Mouse (Mus musculus) 416B (cell line): Measurements from ENCODE around the gene Arhgap10.

Experiments used
- DNase-seq: peaks from one replicate; pipeline ENCODE4 v3.0.0; 2011; ENCODE audit warnings: low read depth

The Arhgap10 gene

DNA sequence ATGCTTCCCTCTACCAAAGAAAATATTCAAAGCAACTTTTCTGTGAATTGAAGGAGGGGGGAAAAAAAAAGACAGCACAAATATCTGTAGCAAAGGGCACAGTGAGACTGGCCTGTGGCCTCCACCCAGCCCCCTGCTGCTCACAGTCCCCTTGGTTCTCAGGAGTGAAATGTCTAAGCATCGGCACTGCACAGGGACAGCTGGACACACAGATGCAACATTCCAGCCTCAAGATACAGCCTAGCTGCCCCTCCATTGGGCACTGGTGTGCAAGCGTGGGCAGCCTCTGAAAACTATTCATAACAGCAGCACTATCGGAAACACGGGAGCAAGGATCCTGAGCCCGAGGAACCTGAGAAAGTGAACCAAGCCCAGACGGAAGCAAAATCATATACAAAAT, 113.7 kb downstream of the Arhgap10 start:
- DNase-seq: no peak

- DNase-seq: no peak
These were observed 115.8 kb downstream of the Arhgap10 start for GRCm38 (mm10) chr8:77401934-77402333.

- no peak for DNase-seq
These were observed 116.6 kb downstream of the Arhgap10 start for GRCm38 (mm10) chr8:77401140-77401539.

DNA sequence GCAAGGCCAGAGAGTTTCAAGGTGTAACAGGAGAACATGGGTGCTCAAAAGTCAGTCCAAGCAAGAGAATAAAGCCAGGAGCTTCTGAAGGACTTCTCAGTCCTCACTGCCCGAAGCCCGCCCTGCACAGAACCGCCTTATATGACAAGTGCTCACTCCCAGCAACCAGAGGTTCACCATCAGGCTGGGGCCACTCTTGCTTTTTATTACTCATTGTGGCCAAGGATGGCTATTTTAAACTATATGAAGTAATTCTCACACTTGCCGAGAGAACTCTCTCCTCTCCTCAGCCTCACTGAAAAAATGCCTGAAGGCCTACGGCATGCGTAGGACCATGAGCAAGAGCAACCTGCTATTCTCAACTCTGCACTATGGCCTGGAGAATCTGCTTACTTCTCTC, 133.7 kb downstream of the Arhgap10 start:
- no peak for DNase-seq

- DNase-seq: no peak
These were observed 134.1 kb downstream of the Arhgap10 start for GRCm38 (mm10) chr8:77383671-77384070.

DNA sequence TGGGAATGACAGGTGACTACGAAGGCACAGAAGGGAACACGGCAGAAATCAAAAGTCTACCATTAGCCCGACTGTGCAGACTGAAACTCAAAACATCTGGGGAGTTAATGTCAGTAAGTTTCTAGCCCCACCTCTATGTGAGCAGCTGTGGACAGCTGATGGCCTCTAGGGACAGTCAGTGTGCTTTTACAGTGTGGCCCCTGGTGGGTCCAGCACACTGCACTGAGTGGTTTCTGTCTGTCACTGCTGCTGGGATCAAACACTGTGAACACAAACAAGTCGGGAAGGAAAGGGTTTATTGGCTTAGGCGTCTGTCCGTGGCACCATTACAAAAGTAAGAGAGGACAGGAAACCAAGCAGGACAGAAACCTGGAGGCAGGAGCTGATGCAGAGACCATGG, 136.9 kb downstream of the Arhgap10 start:
- DNase-seq: no peak

DNA sequence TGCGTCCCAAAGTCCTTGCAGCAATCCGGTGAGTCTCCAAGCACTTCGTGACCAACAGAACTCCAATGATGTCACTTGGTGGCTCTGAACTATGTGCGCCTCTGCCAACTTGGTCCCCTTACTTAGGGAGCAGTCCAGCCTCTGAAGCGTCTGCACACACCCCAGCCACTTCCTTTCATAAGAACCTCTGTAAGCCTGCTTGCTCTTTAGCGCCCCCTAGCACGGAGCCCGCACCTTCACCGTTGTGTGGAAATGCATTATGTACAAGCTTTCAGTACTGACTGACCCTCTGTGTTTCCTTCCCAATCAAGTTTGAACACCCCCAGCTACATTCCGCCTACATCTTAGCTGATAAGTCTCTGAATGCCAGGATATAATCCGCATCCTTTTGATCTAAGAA, 138.5 kb downstream of the Arhgap10 start:
- peak; percentile 31 for DNase-seq

DNA sequence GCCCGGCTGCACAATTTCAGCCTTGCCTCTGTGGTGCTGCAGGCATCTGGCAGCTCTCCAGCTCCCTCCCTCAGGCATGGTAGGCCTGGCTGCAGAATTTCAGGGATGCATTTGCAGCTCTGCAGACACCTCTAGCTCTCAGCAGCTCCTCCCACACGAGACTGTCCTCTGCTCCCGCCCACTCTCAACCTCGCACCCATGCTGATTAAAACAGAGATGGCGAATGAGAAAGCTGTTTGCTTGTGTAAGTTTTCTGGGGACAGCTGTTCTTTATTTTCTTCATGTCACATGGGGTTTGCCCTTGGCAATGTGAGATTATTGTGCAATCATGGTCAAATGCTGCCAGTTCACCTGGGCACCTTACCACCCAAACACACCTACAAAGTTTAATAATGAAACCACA, 141.3 kb downstream of the Arhgap10 start:
- no peak for DNase-seq

DNA sequence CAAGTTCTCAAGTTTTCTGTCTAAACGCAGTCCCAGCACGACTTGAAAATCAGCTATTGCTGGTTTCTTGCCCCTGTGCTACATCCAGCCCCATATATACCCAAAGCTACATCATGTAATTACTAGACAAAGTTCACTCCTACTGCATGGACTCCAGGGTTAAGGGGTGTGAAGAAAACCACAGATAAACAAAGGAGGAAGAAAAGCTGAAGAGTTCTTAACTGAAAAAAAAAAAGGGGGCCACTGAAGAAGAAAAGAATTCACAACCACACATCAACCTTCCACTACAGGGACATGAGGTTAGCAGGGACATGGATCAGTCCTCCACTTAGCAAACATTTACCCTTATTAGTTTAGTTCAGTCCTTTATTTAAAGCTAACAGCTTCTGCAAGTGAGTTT, 141.8 kb downstream of the Arhgap10 start:
- no peak for DNase-seq

DNA sequence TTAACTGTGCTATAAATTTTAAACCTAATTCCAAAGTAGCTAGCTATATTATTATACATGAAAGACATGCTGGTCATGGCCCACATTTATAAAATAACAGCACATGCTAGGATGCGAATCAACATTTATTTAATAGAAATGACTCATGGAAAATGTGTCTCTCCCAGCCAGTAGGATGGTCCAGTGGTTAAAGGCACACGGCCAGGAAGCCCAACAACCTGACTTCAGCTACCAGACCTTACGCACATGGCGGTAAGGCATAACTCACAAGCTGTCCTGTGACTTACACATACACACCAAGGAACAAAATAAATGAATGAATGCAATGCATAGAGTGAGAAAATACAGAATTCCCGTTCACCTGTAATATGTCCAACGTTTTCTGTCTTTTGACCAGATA, 146.7 kb downstream of the Arhgap10 start:
- DNase-seq: peak; percentile 51

DNA sequence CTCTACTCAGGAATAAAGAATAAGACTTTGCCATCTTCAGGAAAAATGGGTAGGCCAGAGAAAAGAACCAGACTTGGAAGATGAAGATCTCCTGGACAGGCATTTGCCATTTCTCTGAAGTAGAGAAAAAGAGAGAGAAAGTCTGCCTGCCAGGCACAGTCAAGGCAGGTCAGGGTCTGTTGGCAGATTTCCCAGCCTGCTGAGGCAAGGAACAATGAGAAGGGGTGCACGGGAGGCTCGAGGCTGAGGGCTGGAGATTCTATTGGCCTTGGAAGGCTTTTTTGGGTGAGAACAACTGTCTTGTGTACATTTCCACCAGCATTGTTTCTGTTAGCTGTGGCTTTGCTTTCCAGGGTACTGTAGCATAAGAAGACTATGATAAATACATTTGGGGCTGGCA, 147.4 kb downstream of the Arhgap10 start:
- DNase-seq: no peak

DNA sequence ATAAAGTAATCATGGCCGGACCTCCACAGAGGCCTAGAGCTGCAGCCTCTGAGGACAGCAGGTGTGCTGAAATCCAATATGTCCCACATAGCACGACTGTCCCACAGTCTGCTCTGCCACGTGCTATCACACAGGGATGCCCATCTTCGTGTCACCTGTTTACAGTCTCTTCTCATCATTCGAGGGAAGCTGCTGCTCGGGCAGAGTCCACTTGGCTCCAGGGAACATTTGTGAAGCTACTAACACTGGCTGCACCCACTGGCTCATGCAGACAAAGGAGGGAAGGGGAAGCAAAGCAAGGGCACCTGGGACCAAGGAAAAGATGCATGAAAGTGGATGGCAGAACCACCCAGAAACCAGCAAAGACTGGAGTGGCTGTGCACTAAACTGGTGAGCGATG, 148.1 kb downstream of the Arhgap10 start:
- no peak for DNase-seq

GRCm38 (mm10) chr8:77367091-77367490, 150.7 kb downstream of the Arhgap10 start:
- DNase-seq: peak; percentile 56

- DNase-seq: no peak
These were observed 151.3 kb downstream of the Arhgap10 start for GRCm38 (mm10) chr8:77366446-77366845.

- DNase-seq: no peak
These were observed 151.8 kb downstream of the Arhgap10 start for GRCm38 (mm10) chr8:77365990-77366389.

DNA sequence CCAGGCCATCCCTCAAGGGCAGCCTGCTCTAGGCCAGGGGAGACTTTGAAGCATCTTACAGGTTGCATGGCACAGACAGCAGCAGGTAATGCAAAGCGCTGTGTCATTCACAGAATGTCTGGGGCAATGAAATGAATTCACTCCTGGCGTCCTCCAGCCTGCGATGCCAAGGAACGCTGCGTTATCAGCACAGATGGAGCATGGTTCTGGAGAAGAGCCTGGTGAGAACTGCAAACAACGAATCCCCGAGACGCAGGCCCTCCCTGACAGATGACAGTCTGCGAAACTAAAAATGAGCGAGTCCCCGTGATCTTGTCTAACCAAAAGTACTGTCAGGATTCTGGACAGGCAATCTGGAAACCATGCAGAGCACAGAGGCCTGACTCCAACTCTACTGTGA, 153.3 kb downstream of the Arhgap10 start:
- no peak for DNase-seq

- no peak for DNase-seq
These were observed 156.9 kb downstream of the Arhgap10 start for GRCm38 (mm10) chr8:77360853-77361252.

DNA sequence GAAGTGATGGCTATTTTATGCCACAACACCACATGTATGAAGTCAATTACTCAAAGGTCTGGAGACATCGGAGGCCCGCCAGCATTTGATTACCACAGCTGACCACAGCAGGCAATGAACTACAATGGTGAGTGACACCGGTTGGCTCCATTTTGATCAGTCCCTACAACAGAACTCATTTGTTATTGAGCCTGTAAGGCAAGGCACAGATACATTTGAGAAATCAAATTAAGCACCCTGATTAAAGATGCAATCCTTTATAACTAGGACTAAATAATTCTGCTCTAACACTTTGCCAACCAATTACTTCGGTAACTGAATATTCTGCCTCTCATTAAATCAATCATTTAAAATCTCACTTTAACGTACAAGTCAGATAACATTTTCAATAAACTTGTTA, 157.3 kb downstream of the Arhgap10 start:
- DNase-seq: peak; percentile 55

- peak; percentile 10 for DNase-seq
These were observed 160.6 kb downstream of the Arhgap10 start for GRCm38 (mm10) chr8:77357126-77357525.

DNA sequence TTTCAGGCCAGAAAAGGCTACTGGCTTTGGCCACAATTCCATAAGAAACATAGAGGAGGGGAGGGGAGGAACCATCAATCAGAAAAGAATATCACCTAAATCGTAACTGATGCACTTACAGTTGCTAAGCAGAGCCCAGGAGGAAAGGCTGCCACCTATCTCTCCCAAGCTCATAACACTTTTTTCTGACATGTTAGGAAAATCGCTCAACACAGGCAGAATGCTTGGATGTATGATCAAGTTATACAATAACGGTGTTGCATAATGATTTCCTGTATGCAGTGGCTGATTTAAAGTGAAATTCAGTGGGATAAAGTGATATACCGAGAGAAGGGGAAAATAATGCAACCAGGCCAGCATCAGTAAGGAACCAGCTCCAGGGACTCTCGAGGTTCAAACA, 162.4 kb downstream of the Arhgap10 start:
- no peak for DNase-seq

DNA sequence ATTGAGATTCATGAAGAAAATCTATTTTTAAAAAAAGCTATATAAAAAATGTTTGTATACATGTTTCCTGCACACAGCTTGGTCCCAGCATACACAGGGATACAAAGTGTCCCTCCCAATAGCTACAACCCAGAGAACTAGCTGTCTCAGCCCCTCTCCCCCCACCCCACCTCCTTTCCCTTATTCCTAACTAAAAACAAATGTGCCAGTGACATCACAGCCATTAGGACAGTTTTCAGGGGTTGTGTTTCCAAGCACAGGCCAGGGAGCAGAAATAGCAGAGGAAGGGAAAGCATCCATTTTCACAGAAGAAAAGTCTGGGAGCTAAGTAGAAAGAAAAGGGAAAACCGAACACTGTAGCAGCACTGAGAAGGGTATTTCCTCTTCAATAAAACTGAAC, 163.6 kb downstream of the Arhgap10 start:
- DNase-seq: no peak

DNA sequence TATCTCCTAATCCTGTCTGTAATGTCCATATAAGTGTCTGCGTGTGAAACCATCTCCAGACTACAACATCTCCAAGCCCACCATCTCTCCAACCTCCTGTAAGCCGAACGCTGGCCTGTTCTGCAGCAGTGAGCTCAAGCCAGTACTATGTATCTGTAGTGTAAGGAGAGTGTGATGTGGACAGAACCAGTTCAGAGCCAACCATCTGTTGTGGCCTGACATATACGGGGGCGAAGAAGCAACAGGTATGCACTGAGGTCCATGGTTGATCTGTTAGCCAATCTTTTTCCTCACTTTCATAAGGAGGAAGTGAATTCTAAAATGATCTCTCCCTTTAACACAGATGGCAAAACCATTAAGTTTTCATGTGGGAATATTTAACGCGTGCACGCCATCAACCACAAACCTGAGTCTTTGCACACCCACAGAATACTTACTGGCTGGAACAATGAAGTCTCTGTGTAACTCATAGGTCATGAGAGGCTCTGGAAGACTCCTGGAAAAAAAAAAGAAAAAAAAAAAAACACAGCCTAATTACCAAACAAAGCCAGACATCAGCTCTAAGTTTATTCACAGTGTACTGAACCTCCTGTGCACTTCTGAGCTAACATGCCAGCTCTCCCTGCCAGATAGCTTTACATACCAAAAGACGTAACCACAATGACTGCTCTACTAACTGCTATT, 166.4 kb downstream of the Arhgap10 start:
- DNase-seq: no peak

- DNase-seq: no peak
These were observed 167.5 kb downstream of the Arhgap10 start for GRCm38 (mm10) chr8:77350121-77350777.

GRCm38 (mm10) chr8:77343916-77344315, 173.8 kb downstream of the Arhgap10 start:
- no peak for DNase-seq
